Mouse (Mus musculus) C2C12 (cell line): Measurements from ENCODE around the gene Cacna2d3.

ENCODE experiments used
- CEBPB ChIP-seq: IDR thresholded peaks from one replicate; pipeline ENCODE4 v1.6.1; 2011; ENCODE audit warnings: low read depth, mild to moderate bottlenecking, control low read depth, moderate library complexity
- CTCF ChIP-seq: IDR thresholded peaks from one replicate; pipeline ENCODE4 v1.5.1; 2011; ENCODE audit not compliant: control insufficient read depth, insufficient read depth, insufficient read length
- FOSL1 ChIP-seq: IDR thresholded peaks from one replicate; pipeline ENCODE4 v1.8.0; 2011; ENCODE audit warnings: mild to moderate bottlenecking, low read length; ENCODE audit not compliant: poor library complexity, insufficient read depth, severe bottlenecking
- MAX ChIP-seq: IDR thresholded peaks from one replicate; pipeline ENCODE4 v1.6.1; 2011; ENCODE audit warnings: mild to moderate bottlenecking, control low read depth
- MYOD1 ChIP-seq: IDR thresholded peaks from one replicate; pipeline ENCODE4 v1.6.1; 2011; ENCODE audit warnings: low read depth; ENCODE audit not compliant: control insufficient read depth, insufficient read length
- USF1 ChIP-seq: IDR thresholded peaks from one replicate; pipeline ENCODE4 v1.6.1; 2011; ENCODE audit warnings: low read depth, mild to moderate bottlenecking, control low read depth, moderate library complexity

DNA sequence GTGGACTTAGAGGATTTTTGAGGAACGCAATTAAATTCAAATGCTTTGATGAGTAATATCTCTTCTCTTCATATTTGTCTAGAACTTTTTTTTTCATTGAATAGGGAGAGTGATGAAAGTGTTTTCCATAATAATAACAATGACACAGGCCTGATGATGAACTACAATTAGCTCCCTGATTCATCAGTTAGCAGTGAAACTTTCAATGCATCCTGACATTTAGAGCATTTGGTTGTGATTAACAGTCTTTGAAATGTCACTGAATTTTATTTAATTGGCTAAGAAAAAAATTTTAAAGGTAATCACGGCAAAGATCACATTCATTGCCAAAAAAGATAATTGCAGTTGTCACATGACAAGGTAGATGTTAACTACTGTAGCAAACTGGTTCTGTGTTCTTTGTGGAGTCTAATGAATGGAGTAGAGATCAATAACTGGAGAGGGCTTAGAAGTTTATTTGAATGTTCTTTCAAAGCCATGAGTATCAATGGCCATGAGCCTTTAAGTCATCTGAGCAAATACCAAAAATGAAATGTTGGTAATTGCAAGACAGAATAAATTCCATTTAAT lies 425.4 kb downstream of the Cacna2d3 start:
- TF ChIP-seq CEBPB (no peak), CTCF (no peak), MYOD1 (no peak), MAX (no peak), USF1 (no peak), FOSL1 (no peak)
